Mouse (Mus musculus): Measurements from ENCODE around the gene Olfr553. TPM values are rescaled to one million over a fixed set of nuclear protein-coding genes. Genes with fewer than 3 reads are reported as not detected.

Olfr553 gene
- polyA plus RNA-seq, 1 experiment from 2014 or later, result not detected

Other genes starting within 250 kb of the Olfr553 start
- gene Rrm1, start 176.5 kb downstream of the Olfr553 start, polyA plus RNA-seq (2014; fragmentation: Nextera tagmentation; extraction: Ambion mirVana), result 284 and 324 TPM in 2 replicates
- 0.40 and 0.47 TPM in 2 replicates for gene Olfr543, start 136.5 kb downstream of the Olfr553 start, polyA plus RNA-seq (2014; fragmentation: Nextera tagmentation; extraction: Ambion mirVana)
- 0.05 and 0.12 TPM in 2 replicates for gene Olfr544, start 129.9 kb downstream of the Olfr553 start, polyA plus RNA-seq (2014; fragmentation: Nextera tagmentation; extraction: Ambion mirVana)
- 0.04 and 0.10 TPM in 2 replicates for gene Olfr545, start 118.6 kb downstream of the Olfr553 start, polyA plus RNA-seq (2014; fragmentation: Nextera tagmentation; extraction: Ambion mirVana)
- gene Olfr547, start 83.5 kb downstream of the Olfr553 start, polyA plus RNA-seq (2014; fragmentation: Nextera tagmentation; extraction: Ambion mirVana), result not detected in 2 replicates
- gene Olfr548-ps1, start 77.3 kb downstream of the Olfr553 start, polyA plus RNA-seq (2014; fragmentation: Nextera tagmentation; extraction: Ambion mirVana), result not detected in 2 replicates
- not detected in 2 replicates for gene Olfr549, start 68.3 kb downstream of the Olfr553 start, polyA plus RNA-seq (2014; fragmentation: Nextera tagmentation; extraction: Ambion mirVana)
- gene Trim21, start 52.7 kb downstream of the Olfr553 start, polyA plus RNA-seq (2014; fragmentation: Nextera tagmentation; extraction: Ambion mirVana), result 0.88 and 1.3 TPM in 2 replicates
- gene Olfr550, start 46.8 kb downstream of the Olfr553 start, polyA plus RNA-seq (2014; fragmentation: Nextera tagmentation; extraction: Ambion mirVana), result not detected in 2 replicates
- gene Olfr551, start 26.3 kb downstream of the Olfr553 start, polyA plus RNA-seq (2014; fragmentation: Nextera tagmentation; extraction: Ambion mirVana), result not detected in 2 replicates
- not detected in 2 replicates for gene Olfr552, start 20.4 kb downstream of the Olfr553 start, polyA plus RNA-seq (2014; fragmentation: Nextera tagmentation; extraction: Ambion mirVana)
- gene Olfr554, start 20.2 kb upstream of the Olfr553 start, polyA plus RNA-seq (2014; fragmentation: Nextera tagmentation; extraction: Ambion mirVana), result not detected in 2 replicates
- not detected in 2 replicates for gene Olfr555, start 40.6 kb upstream of the Olfr553 start, polyA plus RNA-seq (2014; fragmentation: Nextera tagmentation; extraction: Ambion mirVana)
- not detected in 2 replicates for gene Olfr556, start 46.7 kb upstream of the Olfr553 start, polyA plus RNA-seq (2014; fragmentation: Nextera tagmentation; extraction: Ambion mirVana)
- 5.1 and 6.8 TPM in 2 replicates for gene Trim68, start 69.1 kb upstream of the Olfr553 start, polyA plus RNA-seq (2014; fragmentation: Nextera tagmentation; extraction: Ambion mirVana)
- gene Olfr557, start 77.7 kb upstream of the Olfr553 start, polyA plus RNA-seq (2014; fragmentation: Nextera tagmentation; extraction: Ambion mirVana), result not detected in 2 replicates
- gene Olfr558, start 84.0 kb upstream of the Olfr553 start, polyA plus RNA-seq (2014; fragmentation: Nextera tagmentation; extraction: Ambion mirVana), result not detected in 2 replicates
- gene Olfr33, start 100.9 kb upstream of the Olfr553 start, polyA plus RNA-seq (2014; fragmentation: Nextera tagmentation; extraction: Ambion mirVana), result not detected in 2 replicates
- not detected in 2 replicates for gene Olfr559, start 109.3 kb upstream of the Olfr553 start, polyA plus RNA-seq (2014; fragmentation: Nextera tagmentation; extraction: Ambion mirVana)
- gene Olfr560, start 141.1 kb upstream of the Olfr553 start, polyA plus RNA-seq (2014; fragmentation: Nextera tagmentation; extraction: Ambion mirVana), result not detected in 2 replicates
- not detected in 2 replicates for gene Olfr78, start 141.3 kb upstream of the Olfr553 start, polyA plus RNA-seq (2014; fragmentation: Nextera tagmentation; extraction: Ambion mirVana)
- gene Olfr561, start 153.0 kb upstream of the Olfr553 start, polyA plus RNA-seq (2014; fragmentation: Nextera tagmentation; extraction: Ambion mirVana), result not detected in 2 replicates
- not detected in 2 replicates for gene Olfr564, start 185.3 kb upstream of the Olfr553 start, polyA plus RNA-seq (2014; fragmentation: Nextera tagmentation; extraction: Ambion mirVana)
- gene Olfr566, start 240.5 kb upstream of the Olfr553 start, polyA plus RNA-seq (2014; fragmentation: Nextera tagmentation; extraction: Ambion mirVana), result not detected in 2 replicates